Mouse (Mus musculus): ENCODE measurements at regions not wholly inside any gene's neighbourhood (a gene's known extent, or its start where the extent isn't known, plus 50 kb on each side); places are given as distances from the start of the nearest gene placed in this dataset.
"Not testable (repeated sequence)": the region's sequence is repeated elsewhere in the genome, so short reads cannot be mapped to it uniquely, and the experiment has no call there.

- Histone ChIP-seq H3K4me1 (no peaks in the 10 kb centered on the region), H3K9me3 (no peaks in the 10 kb centered on the region), H3K36me3 (no peaks in the 10 kb centered on the region), H3K4me3 (no peak overlapping the region), H3K27ac (no peak overlapping the region), H3K27me3 (no peaks in the 10 kb centered on the region), H3K4me2 (no peak overlapping the region), H3K9ac (no peak overlapping the region)
- 80% methylated on average over 1 of the region's 1 CpGs for WGBS
- no peak for ATAC-seq (ENCODE audit: insufficient number of reproducible peaks, low FRiP score, low TSS enrichment, low read depth)
These were observed 65.4 kb upstream of the Vps41 start for GRCm38 (mm10) chr13:18651658-18652057.

- H3K9me3 ChIP-seq, result no peaks in the 10 kb centered on the region
- H3K9ac ChIP-seq, result no peak overlapping the region
- H3K4me2 ChIP-seq, result 0 out of 2 replicates have a peak overlapping the region, but pooled peaks have one; percentile 20
- no peaks in the 10 kb centered on the region for H3K36me3 ChIP-seq
- no peaks in the 10 kb centered on the region for H3K27me3 ChIP-seq
- 14% methylated on average over 17 of the region's 18 CpGs for WGBS
- ATAC-seq (ENCODE audit: insufficient number of reproducible peaks, low FRiP score, low TSS enrichment, low read depth), result 0 out of 2 replicates have a peak, but pooled peaks have one; percentile 40
- peaks cover 8% of the 10 kb centered on the region for H3K4me1 ChIP-seq
- no peak overlapping the region for H3K27ac ChIP-seq
- no peak overlapping the region for H3K4me3 ChIP-seq
These were observed 102.1 kb upstream of the Vps41 start for GRCm38 (mm10) chr13:18614763-18615616.

GRCm38 (mm10) chr13:18580718-18581550 is 136.2 kb upstream of the Vps41 start:
- no peaks in the 10 kb centered on the region for H3K4me1 ChIP-seq
- no peaks in the 10 kb centered on the region for H3K27me3 ChIP-seq
- WGBS, result 53% methylated on average over 19 of the region's 19 CpGs
- no peaks in the 10 kb centered on the region for H3K9me3 ChIP-seq
- H3K27ac ChIP-seq, result no peak overlapping the region
- no peak overlapping the region for H3K4me3 ChIP-seq
- H3K9ac ChIP-seq, result no peak overlapping the region
- H3K4me2 ChIP-seq, result no peak overlapping the region
- ATAC-seq (ENCODE audit: insufficient number of reproducible peaks, low FRiP score, low TSS enrichment, low read depth), result no peak
- H3K36me3 ChIP-seq, result no peaks in the 10 kb centered on the region

- Histone ChIP-seq H3K4me3 (no peak overlapping the region), H3K4me1 (no peaks in the 10 kb centered on the region), H3K36me3 (no peaks in the 10 kb centered on the region), H3K9ac (no peak overlapping the region), H3K27ac (no peak overlapping the region), H3K27me3 (no peaks in the 10 kb centered on the region), H3K4me2 (no peak overlapping the region), H3K9me3 (no peaks in the 10 kb centered on the region)
- 74% methylated on average over 4 of the region's 4 CpGs for WGBS
- ATAC-seq (ENCODE audit: insufficient number of reproducible peaks, low FRiP score, low TSS enrichment, low read depth), result no peak
These were observed 141.1 kb upstream of the Vps41 start for GRCm38 (mm10) chr13:18576016-18576415.

GRCm38 (mm10) chr13:18575599-18575998 is 141.5 kb upstream of the Vps41 start:
- H3K9ac ChIP-seq, result no peak overlapping the region
- WGBS, result 17% methylated on average over 5 of the region's 5 CpGs
- no peak for ATAC-seq (ENCODE audit: insufficient number of reproducible peaks, low FRiP score, low TSS enrichment, low read depth)
- H3K27me3 ChIP-seq, result no peaks in the 10 kb centered on the region
- no peaks in the 10 kb centered on the region for H3K36me3 ChIP-seq
- no peak overlapping the region for H3K27ac ChIP-seq
- H3K4me1 ChIP-seq, result no peaks in the 10 kb centered on the region
- no peak overlapping the region for H3K4me3 ChIP-seq
- H3K4me2 ChIP-seq, result no peak overlapping the region
- H3K9me3 ChIP-seq, result no peaks in the 10 kb centered on the region

GRCm38 (mm10) chr13:18542032-18542431 is 144.5 kb upstream of the Pou6f2 start:
- not testable (repeated sequence) for H3K27ac ChIP-seq; H3K36me3 ChIP-seq; H3K9ac ChIP-seq; H3K4me3 ChIP-seq; H3K27me3 ChIP-seq; H3K9me3 ChIP-seq; H3K4me2 ChIP-seq; ATAC-seq (ENCODE audit: insufficient number of reproducible peaks, low FRiP score, low TSS enrichment, low read depth); H3K4me1 ChIP-seq
- 82% methylated on average over 4 of the region's 4 CpGs for WGBS

- Histone ChIP-seq H3K27ac (no peak overlapping the region), H3K4me3 (no peak overlapping the region), H3K27me3 (no peaks in the 10 kb centered on the region), H3K36me3 (no peaks in the 10 kb centered on the region), H3K9ac (no peak overlapping the region), H3K4me1 (no peaks in the 10 kb centered on the region), H3K9me3 (no peaks in the 10 kb centered on the region), H3K4me2 (no peak overlapping the region)
- WGBS, result 69% methylated on average over 1 of the region's 1 CpGs
- ATAC-seq (ENCODE audit: insufficient number of reproducible peaks, low FRiP score, low TSS enrichment, low read depth), result no peak
These were observed 133.0 kb upstream of the Pou6f2 start for GRCm38 (mm10) chr13:18530509-18530908.

- WGBS, result 28% methylated on average over 4 of the region's 4 CpGs
- no peak overlapping the region for H3K4me3 ChIP-seq
- H3K9me3 ChIP-seq, result no peaks in the 10 kb centered on the region
- H3K4me1 ChIP-seq, result no peaks in the 10 kb centered on the region
- no peak overlapping the region for H3K4me2 ChIP-seq
- H3K27me3 ChIP-seq, result 0 out of 2 replicates have a peak, but pooled peaks cover 3% of the 10 kb centered on the region
- H3K36me3 ChIP-seq, result no peaks in the 10 kb centered on the region
- no peak for ATAC-seq (ENCODE audit: insufficient number of reproducible peaks, low FRiP score, low TSS enrichment, low read depth)
- H3K27ac ChIP-seq, result no peak overlapping the region
- H3K9ac ChIP-seq, result no peak overlapping the region
These were observed 100.7 kb upstream of the Pou6f2 start for GRCm38 (mm10) chr13:18498159-18498558.

GRCm38 (mm10) chr13:18497582-18498157 is 100.2 kb upstream of the Pou6f2 start:
- Histone ChIP-seq H3K27me3 (0 out of 2 replicates have a peak, but pooled peaks cover 3% of the 10 kb centered on the region), H3K9me3 (no peaks in the 10 kb centered on the region), H3K4me1 (no peaks in the 10 kb centered on the region), H3K9ac (no peak overlapping the region), H3K4me2 (no peak overlapping the region), H3K36me3 (no peaks in the 10 kb centered on the region), H3K4me3 (no peak overlapping the region), H3K27ac (no peak overlapping the region)
- WGBS, result 24% methylated on average over 5 of the region's 5 CpGs
- ATAC-seq (ENCODE audit: insufficient number of reproducible peaks, low FRiP score, low TSS enrichment, low read depth), result no peak

GRCm38 (mm10) chr13:18495021-18495811 is 97.7 kb upstream of the Pou6f2 start:
- no peak for ATAC-seq (ENCODE audit: insufficient number of reproducible peaks, low FRiP score, low TSS enrichment, low read depth)
- H3K36me3 ChIP-seq, result no peaks in the 10 kb centered on the region
- WGBS, result 50% methylated on average over 10 of the region's 10 CpGs
- no peak overlapping the region for H3K4me3 ChIP-seq
- H3K4me2 ChIP-seq, result no peak overlapping the region
- no peaks in the 10 kb centered on the region for H3K4me1 ChIP-seq
- H3K9ac ChIP-seq, result no peak overlapping the region
- no peak overlapping the region for H3K27ac ChIP-seq
- H3K27me3 ChIP-seq, result 0 out of 2 replicates have a peak, but pooled peaks cover 3% of the 10 kb centered on the region
- H3K9me3 ChIP-seq, result no peaks in the 10 kb centered on the region

GRCm38 (mm10) chr13:18485785-18486184 is 88.3 kb upstream of the Pou6f2 start:
- not testable (repeated sequence) for ATAC-seq (ENCODE audit: insufficient number of reproducible peaks, low FRiP score, low TSS enrichment, low read depth)
- 44% methylated on average over 4 of the region's 4 CpGs for WGBS

More at GRCm38 (mm10) chr13:18485785-18486184, 88.3 kb upstream of the Pou6f2 start:
- H3K4me2 ChIP-seq, H3K4me3 ChIP-seq, H3K27ac ChIP-seq, H3K4me1 ChIP-seq, H3K36me3 ChIP-seq, H3K9ac ChIP-seq, H3K9me3 ChIP-seq, H3K27me3 ChIP-seq: not testable (repeated sequence)

Data from limb, embryonic 15.5 days (tissue).